Mouse (Mus musculus) forebrain, postnatal 0 days (tissue): ENCODE data around the gene Fam92b. TPM values are rescaled to one million over a fixed set of nuclear protein-coding genes. Genes with fewer than 3 reads are reported as not detected.
A peak's percentile ranks its signal among the peaks of the same experiment; 100 is the strongest.

Source experiments
- ATAC-seq: fragments of 200-750 bp; cut with Nextera tagmentation; 2 replicates; pipeline ENCODE4 v1.8.0; 2017; ENCODE audit warnings: mild to moderate bottlenecking, moderate library complexity
- DNase-seq: peaks from one replicate; pipeline ENCODE4 v3.0.0-alpha.2; 2015
- H3K27ac ChIP-seq: fragments of 300-500 bp; sonication (generic); 2 replicates; pipeline ENCODE4 v1.5.1; 2014; ENCODE audit warnings: low read depth, mild to moderate bottlenecking, antibody characterized with exemption, low read length, moderate library complexity, mixed read lengths
- H3K27me3 ChIP-seq: fragments of 300-500 bp; sonication (generic); 2 replicates; pipeline ENCODE4 v1.6.1; 2014; ENCODE audit warnings: mild to moderate bottlenecking, low read length, mixed read lengths; ENCODE audit not compliant: insufficient read depth
- H3K36me3 ChIP-seq: fragments of 300-500 bp; sonication (generic); 2 replicates; pipeline ENCODE4 v1.6.1; 2014; ENCODE audit warnings: mild to moderate bottlenecking, moderate library complexity; ENCODE audit not compliant: insufficient read depth
- H3K4me1 ChIP-seq: fragments of 300-500 bp; sonication (generic); 2 replicates; pipeline ENCODE4 v1.6.1; 2014; ENCODE audit warnings: antibody characterized with exemption; ENCODE audit not compliant: insufficient read depth
- H3K4me2 ChIP-seq: fragments of 300-500 bp; sonication (generic); 2 replicates; pipeline ENCODE4 v1.6.1; 2014; ENCODE audit warnings: low read depth, mild to moderate bottlenecking, moderate library complexity
- H3K4me3 ChIP-seq: fragments of 300-500 bp; sonication (generic); 2 replicates; pipeline ENCODE4 v1.5.1; 2014; ENCODE audit warnings: low read depth, low read length, mixed read lengths
- H3K9ac ChIP-seq: fragments of 300-500 bp; sonication (generic); 2 replicates; pipeline ENCODE4 v1.6.1; 2014; ENCODE audit warnings: mild to moderate bottlenecking
- H3K9me3 ChIP-seq: fragments of 300-500 bp; sonication (generic); 2 replicates; pipeline ENCODE4 v1.6.1; 2016; ENCODE audit warnings: low read length
- CTCF ChIP-seq: sonication (generic); IDR thresholded peaks from 2 replicates; pipeline ENCODE4 v1.5.1; 2016; ENCODE audit warnings: antibody characterized with exemption, control low read depth, low read depth
- WGBS: fragments of 180-500 bp; shearing (Covaris S2); extraction: QIAGEN DNeasy Blood & Tissue Kit; methylation state at CpG from one replicate; pipeline ENCODE4 v1.1.7; 2014; 5-methylcytosine and 5-hydroxymethylcytosine counted together
- polyA plus RNA-seq: library from polyadenylated mRNA; unstranded; fragments of >200 nt; fragmentation: Nextera tagmentation; extraction: Ambion mirVana; gene quantifications from 2 replicates; pipeline ENCODE4 v1.2.1, GENCODE M21; 2015
- total RNA-seq: library from RNA; depleted of rRNA; stranded (reverse); fragments of >200 nt; gene quantifications from 2 replicates; pipeline ENCODE4 v1.2.3, GENCODE M21; 2014

Gene Fam92b
- total and polyA plus RNA-seq, 2 experiments from 2014 or later = 1.6 to 2.1 TPM

GRCm38 (mm10) chr8:120169119-120169518 is 8.1 kb downstream of the Fam92b start:
- peaks cover 8% of the 10 kb centered on the region for H3K4me1 ChIP-seq
- no peak overlapping the region for H3K27ac ChIP-seq
- WGBS = 49% methylated on average over 8 of the region's 8 CpGs
- no peaks in the 10 kb centered on the region for H3K27me3 ChIP-seq
- no peak for TF ChIP-seq CTCF
- H3K4me2 ChIP-seq = no peak overlapping the region
- ATAC-seq (no peak), DNase-seq (no peak)
- no peak overlapping the region for H3K9ac ChIP-seq
- no peaks in the 10 kb centered on the region for H3K9me3 ChIP-seq
- H3K36me3 ChIP-seq = no peaks in the 10 kb centered on the region
- H3K4me3 ChIP-seq = no peak overlapping the region

DNA sequence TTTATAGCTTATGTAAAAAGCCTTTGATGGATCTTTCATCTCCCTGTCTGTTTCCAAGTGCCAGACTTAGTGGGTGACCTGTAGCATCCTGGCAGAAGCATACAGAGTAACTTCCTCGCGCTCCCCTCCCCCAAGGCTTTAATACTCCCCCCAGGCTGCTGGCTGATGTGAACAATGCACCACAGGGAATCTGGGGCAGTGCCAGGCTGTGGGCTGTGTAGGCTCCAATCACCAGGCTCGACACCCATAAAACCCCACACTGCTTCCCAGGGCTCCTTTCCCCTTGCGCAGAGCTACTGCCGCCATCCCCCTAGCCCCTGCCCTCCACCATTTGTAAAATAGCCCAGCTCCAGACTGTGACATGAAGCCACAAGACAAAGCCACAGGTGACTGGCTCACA is 9.4 kb downstream of the Fam92b start:
- H3K4me1 ChIP-seq = peaks cover 8% of the 10 kb centered on the region
- H3K4me3 ChIP-seq = no peak overlapping the region
- no peak overlapping the region for H3K9ac ChIP-seq
- H3K9me3 ChIP-seq = no peaks in the 10 kb centered on the region
- TF ChIP-seq CTCF = no peak
- ATAC-seq = peak; percentile 73
- WGBS = 8% methylated on average over 5 of the region's 5 CpGs
- DNase-seq = no peak
- H3K27ac ChIP-seq = no peak overlapping the region
- no peaks in the 10 kb centered on the region for H3K27me3 ChIP-seq
- no peaks in the 10 kb centered on the region for H3K36me3 ChIP-seq
- 0 out of 2 replicates have a peak overlapping the region, but pooled peaks have one; percentile 3 for H3K4me2 ChIP-seq

DNA sequence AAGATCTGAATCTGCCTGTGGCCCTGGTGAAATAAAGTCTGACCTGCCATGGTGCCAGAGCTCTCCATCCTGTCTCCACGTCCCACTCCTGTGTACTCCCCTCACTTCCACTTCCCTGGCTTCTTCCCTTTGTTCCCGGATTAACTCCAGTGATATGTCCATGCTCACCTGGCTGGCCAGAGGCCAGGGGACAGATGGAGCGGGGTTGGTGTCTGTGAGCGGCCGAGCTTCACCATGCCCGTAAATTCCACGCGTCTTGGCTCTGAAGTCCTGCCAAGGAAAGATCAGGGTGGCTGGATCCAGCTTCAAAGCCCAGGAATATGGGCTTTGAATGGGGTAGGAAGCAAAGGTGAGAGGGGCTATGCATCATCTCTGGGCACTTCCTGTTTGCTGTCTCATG is 10.1 kb downstream of the Fam92b start:
- no peak for TF ChIP-seq CTCF
- H3K9ac ChIP-seq = no peak overlapping the region
- whole genome bisulfite sequencing = 73% methylated on average over 8 of the region's 8 CpGs

DNA sequence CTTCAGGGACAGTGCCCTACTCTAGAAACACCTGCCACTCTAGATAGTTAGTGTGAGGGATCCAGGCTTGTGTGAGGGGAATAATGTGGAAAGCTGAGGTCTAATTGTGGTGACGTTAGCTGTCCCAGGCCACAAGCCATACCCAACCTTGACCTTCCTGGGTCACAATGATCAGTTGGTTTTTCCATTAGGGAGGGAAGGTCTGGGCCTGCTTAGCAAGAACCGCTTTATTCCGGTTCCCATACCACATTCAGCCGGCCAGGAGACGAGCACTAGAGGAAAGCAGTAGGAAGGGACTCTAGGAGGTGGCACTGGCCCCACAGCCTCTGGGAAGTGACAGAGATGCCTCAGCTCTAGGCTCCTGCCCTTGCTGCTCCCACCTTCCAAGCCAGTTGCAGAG is 13.2 kb downstream of the Fam92b start:
- DNase-seq (no peak), ATAC-seq (no peak)
- Histone ChIP-seq H3K4me1 (peaks cover 8% of the 10 kb centered on the region), H3K4me2 (no peak overlapping the region), H3K27me3 (no peaks in the 10 kb centered on the region), H3K36me3 (peaks cover 9% of the 10 kb centered on the region), H3K27ac (no peak overlapping the region), H3K9ac (no peak overlapping the region), H3K4me3 (no peak overlapping the region), H3K9me3 (no peaks in the 10 kb centered on the region)
- TF ChIP-seq CTCF = no peak
- 88% methylated on average over 5 of the region's 5 CpGs for WGBS

More for the DNA sequence above, 10.1 kb downstream of the Fam92b start:
- Histone ChIP-seq H3K36me3 (0 out of 2 replicates have a peak, but pooled peaks cover 5% of the 10 kb centered on the region), H3K27ac (no peak overlapping the region), H3K27me3 (no peaks in the 10 kb centered on the region), H3K4me1 (peaks cover 8% of the 10 kb centered on the region), H3K4me2 (no peak overlapping the region), H3K4me3 (no peak overlapping the region), H3K9me3 (no peaks in the 10 kb centered on the region)
- ATAC-seq (no peak), DNase-seq (no peak)

DNA sequence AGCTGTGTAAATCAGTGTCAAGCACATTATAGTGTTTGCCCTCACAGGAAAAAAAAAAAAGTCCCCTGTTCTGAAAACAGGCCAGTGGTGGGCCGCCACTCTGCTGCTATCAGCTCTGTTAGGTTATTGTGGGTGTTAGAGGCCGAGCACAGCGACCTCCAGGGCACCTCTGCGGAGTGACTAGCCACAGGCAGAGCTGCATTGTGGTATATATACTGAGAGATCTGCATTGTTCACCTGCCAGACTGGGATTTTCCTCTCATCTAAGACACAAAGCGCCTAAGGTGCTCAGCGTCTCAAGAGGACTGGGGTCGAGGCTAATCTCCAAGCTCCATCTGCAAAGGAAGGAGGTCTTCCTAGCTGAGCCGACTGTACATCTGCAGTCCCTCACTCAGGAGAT is 13.9 kb downstream of the Fam92b start:
- no peak overlapping the region for H3K9ac ChIP-seq
- WGBS = 74% methylated on average over 8 of the region's 8 CpGs
- no peak for TF ChIP-seq CTCF
- no peak overlapping the region for H3K27ac ChIP-seq
- DNase-seq (no peak), ATAC-seq (no peak)
- no peak overlapping the region for H3K4me3 ChIP-seq
- no peaks in the 10 kb centered on the region for H3K27me3 ChIP-seq
- H3K36me3 ChIP-seq = peaks cover 9% of the 10 kb centered on the region
- H3K9me3 ChIP-seq = no peaks in the 10 kb centered on the region
- peaks cover 8% of the 10 kb centered on the region for H3K4me1 ChIP-seq
- H3K4me2 ChIP-seq = no peak overlapping the region

GRCm38 (mm10) chr8:120162404-120162752 is 14.9 kb downstream of the Fam92b start:
- H3K9ac ChIP-seq = no peak overlapping the region
- H3K4me2 ChIP-seq = no peak overlapping the region
- no peaks in the 10 kb centered on the region for H3K4me1 ChIP-seq
- no peaks in the 10 kb centered on the region for H3K9me3 ChIP-seq
- H3K27ac ChIP-seq = no peak overlapping the region
- TF ChIP-seq CTCF = no peak
- H3K4me3 ChIP-seq = no peak overlapping the region
- ATAC-seq = no peak
- H3K27me3 ChIP-seq = no peaks in the 10 kb centered on the region
- 90% methylated on average over 5 of the region's 5 CpGs for WGBS
- DNase-seq = no peak
- H3K36me3 ChIP-seq = peaks cover 9% of the 10 kb centered on the region

DNA sequence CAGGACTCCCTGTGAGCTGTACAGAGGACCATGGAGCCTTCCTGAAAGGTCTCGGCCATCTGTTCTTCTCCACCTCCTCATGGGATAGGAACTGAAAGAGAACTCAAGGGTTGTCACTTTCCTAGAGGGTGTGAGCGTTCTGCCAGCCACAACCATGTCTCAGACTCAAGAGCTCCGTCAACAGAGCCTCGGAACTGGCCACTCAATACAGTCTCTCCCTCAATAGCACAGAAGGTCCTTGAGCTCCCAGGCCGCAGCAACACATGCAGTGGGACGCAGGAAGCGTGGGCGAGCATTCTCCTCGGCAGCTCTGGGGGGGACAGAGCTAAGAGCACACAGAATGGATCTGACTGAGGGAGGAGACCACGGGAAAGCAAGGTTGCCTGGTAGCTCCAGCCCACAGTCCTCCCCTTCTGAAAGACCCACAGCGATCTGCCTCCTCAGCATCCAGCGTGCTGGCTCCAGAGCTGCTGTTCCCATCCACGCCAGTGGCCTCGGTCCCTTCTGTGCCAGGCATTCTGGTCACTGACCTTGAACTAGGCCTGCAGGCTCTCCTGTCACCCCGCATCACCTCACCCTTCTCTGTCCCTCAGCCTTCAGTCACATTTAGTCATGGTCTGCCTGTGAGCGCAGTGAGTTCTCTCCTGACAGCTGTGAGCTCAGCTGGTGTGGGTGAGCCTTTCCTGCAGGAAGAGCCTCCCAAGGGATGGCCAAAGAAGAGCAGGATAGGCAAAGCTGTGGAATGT is 15.4 kb downstream of the Fam92b start:
- Histone ChIP-seq H3K4me2 (no peak overlapping the region), H3K36me3 (peaks cover 9% of the 10 kb centered on the region), H3K4me3 (no peak overlapping the region), H3K4me1 (no peaks in the 10 kb centered on the region), H3K9me3 (no peaks in the 10 kb centered on the region), H3K27ac (no peak overlapping the region), H3K27me3 (no peaks in the 10 kb centered on the region), H3K9ac (no peak overlapping the region)
- ATAC-seq = no peak
- no peak for DNase-seq
- WGBS = 84% methylated on average over 16 of the region's 16 CpGs
- TF ChIP-seq CTCF = no peak
